Mouse (Mus musculus): ENCODE measurements around the gene Col28a1. TPM values are rescaled to one million over a fixed set of nuclear protein-coding genes. Genes with fewer than 3 reads are reported as not detected.
"Not testable (repeated sequence)": the region's sequence is repeated elsewhere in the genome, so short reads cannot be mapped to it uniquely, and the experiment has no call there.

Gene Col28a1
- polyA plus RNA-seq, 1 experiment from 2014 or later, result 0.05 TPM

DNA sequence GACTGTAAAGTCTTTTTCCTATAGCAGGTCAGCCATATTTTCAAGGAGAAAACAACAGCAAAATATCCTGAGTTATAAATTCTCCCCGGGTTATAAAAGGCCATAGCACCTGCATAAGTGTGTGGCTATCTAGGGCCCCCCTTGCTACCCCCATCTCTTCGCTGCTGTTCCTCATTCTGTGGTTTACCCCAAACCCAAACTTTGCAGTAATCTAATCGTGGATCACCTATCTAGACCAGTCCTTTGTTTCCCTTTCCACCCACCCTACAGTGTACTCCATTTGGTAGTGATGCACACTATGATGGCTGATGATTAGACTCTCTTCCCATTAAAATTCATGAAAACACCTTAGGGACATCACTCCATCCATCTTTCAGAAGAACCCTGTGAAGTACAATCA lies 125.3 kb downstream of the Col28a1 start:
- Histone ChIP-seq H3K4me1 (no peaks in the 10 kb centered on the region), H3K27me3 (replicated peaks) (no peaks in the 10 kb centered on the region), H3K9ac (no peak overlapping the region), H3K4me2 (no peak overlapping the region), H3K36me3 (no peaks in the 10 kb centered on the region), H3K9me3 (replicated peaks) (no peaks in the 10 kb centered on the region), H3K27ac (no peak overlapping the region), H3K4me3 (no peak overlapping the region)
- ATAC-seq, result no peak
- WGBS (ENCODE audit: insufficient replicate concordance), result 16% methylated on average over 3 of the region's 3 CpGs

GRCm38 (mm10) chr6:8066208-8066607 lies 126.2 kb downstream of the Col28a1 start:
- Histone ChIP-seq H3K4me2 (no peak overlapping the region), H3K27ac (no peak overlapping the region), H3K27me3 (replicated peaks) (no peaks in the 10 kb centered on the region), H3K36me3 (no peaks in the 10 kb centered on the region), H3K9ac (no peak overlapping the region), H3K9me3 (replicated peaks) (no peaks in the 10 kb centered on the region), H3K4me1 (no peaks in the 10 kb centered on the region), H3K4me3 (no peak overlapping the region)
- no peak for ATAC-seq
- WGBS (ENCODE audit: insufficient replicate concordance), result 41% methylated on average over 3 of the region's 3 CpGs

GRCm38 (mm10) chr6:8059199-8059598 lies 133.2 kb downstream of the Col28a1 start:
- Histone ChIP-seq H3K27ac (no peak overlapping the region), H3K4me2 (no peak overlapping the region), H3K4me3 (no peak overlapping the region), H3K4me1 (no peaks in the 10 kb centered on the region), H3K9ac (no peak overlapping the region), H3K9me3 (replicated peaks) (no peaks in the 10 kb centered on the region), H3K27me3 (replicated peaks) (no peaks in the 10 kb centered on the region), H3K36me3 (no peaks in the 10 kb centered on the region)
- ATAC-seq, result no peak
- WGBS (ENCODE audit: insufficient replicate concordance), result 62% methylated on average over 7 of the region's 7 CpGs

GRCm38 (mm10) chr6:8048216-8048615 lies 144.2 kb downstream of the Col28a1 start:
- Histone ChIP-seq H3K4me2 (no peak overlapping the region), H3K9me3 (replicated peaks) (no peaks in the 10 kb centered on the region), H3K27me3 (replicated peaks) (no peaks in the 10 kb centered on the region), H3K36me3 (no peaks in the 10 kb centered on the region), H3K4me1 (peaks cover 3% of the 10 kb centered on the region; the same call in 1 of the 2 replicates), H3K9ac (no peak overlapping the region), H3K27ac (no peak overlapping the region), H3K4me3 (no peak overlapping the region)
- no peak for ATAC-seq
- WGBS (ENCODE audit: insufficient replicate concordance), result 54% methylated on average over 2 of the region's 2 CpGs

DNA sequence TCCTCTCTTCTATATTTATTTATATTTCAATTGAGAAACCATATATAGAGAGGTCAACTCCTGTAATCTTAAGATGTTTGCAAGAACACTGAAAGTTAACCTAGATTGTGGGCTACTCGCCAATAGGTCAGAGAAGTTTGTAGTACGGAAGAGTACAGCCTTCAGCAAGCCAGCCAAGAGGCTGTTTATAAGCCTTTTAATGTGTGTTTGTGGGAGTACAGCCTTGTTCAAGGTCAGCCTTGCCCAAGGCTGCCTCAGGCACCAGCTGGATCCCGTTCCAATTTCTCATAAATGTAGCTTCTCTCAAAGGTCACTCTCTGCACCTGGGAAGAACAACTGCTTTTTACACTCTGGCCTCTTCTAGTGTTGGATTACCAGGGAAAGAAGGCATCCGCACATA lies 146.0 kb downstream of the Col28a1 start:
- H3K27ac ChIP-seq, result no peak overlapping the region
- no peaks in the 10 kb centered on the region for H3K9me3 ChIP-seq (replicated peaks)
- H3K4me2 ChIP-seq, result no peak overlapping the region
- no peak for ATAC-seq
- H3K27me3 ChIP-seq (replicated peaks), result no peaks in the 10 kb centered on the region
- no peak overlapping the region for H3K4me3 ChIP-seq
- H3K36me3 ChIP-seq, result no peaks in the 10 kb centered on the region
- 66% methylated on average over 4 of the region's 4 CpGs for WGBS (ENCODE audit: insufficient replicate concordance)
- H3K9ac ChIP-seq, result no peak overlapping the region
- H3K4me1 ChIP-seq, result peaks cover 3% of the 10 kb centered on the region; the same call in 1 of the 2 replicates

- Histone ChIP-seq H3K9me3 (replicated peaks) (no peaks in the 10 kb centered on the region), H3K4me3 (no peak overlapping the region), H3K4me2 (no peak overlapping the region), H3K9ac (no peak overlapping the region), H3K27ac (no peak overlapping the region), H3K27me3 (replicated peaks) (no peaks in the 10 kb centered on the region), H3K4me1 (peaks cover 3% of the 10 kb centered on the region; the same call in 1 of the 2 replicates), H3K36me3 (no peaks in the 10 kb centered on the region)
- ATAC-seq, result no peak
- WGBS (ENCODE audit: insufficient replicate concordance), result 85% methylated on average over 1 of the region's 1 CpGs
These were observed 146.6 kb downstream of the Col28a1 start for GRCm38 (mm10) chr6:8045825-8046224.

- H3K4me2 ChIP-seq, result no peak overlapping the region
- 63% methylated on average over 4 of the region's 4 CpGs for WGBS (ENCODE audit: insufficient replicate concordance)
These were observed 163.7 kb downstream of the Col28a1 start for GRCm38 (mm10) chr6:8028711-8029110.

DNA sequence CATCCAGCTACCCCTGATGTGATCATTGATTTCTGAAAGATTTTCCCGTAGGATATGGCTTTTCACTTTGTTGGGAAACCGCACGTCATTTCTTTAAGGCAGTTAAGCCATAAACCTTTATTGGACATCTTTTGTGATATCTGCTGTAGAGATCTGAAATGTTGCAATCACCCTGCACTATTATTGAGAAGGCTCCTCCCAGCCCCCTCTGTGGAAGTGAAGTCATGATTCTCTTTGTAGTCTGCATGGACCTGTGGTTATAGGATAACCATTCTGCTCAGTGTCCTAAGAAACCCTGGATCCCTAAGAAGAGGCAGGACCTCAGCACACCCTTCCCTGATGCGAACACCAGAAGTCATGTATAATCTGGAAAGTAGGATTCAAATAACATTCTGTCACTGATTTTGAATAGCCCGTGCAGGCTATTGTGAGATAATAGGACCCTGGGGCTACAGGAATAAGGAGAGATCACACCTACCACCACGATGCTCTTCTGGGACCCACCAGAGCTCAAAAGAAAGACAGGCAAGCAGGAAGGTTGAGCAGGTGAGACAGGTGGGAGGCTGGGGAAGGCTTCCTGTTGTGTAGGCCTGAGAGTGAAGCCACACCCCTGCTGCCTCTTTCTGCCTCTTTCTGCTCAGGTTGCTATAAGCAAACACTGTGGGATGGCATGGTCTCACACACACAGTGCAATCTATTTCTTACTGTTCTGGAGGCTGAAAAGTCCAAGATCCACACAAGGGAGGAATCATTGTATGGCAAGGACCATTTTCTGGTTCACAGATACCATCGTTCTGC lies 166.9 kb downstream of the Col28a1 start:
- H3K9ac ChIP-seq, result no peak overlapping the region
- WGBS (ENCODE audit: insufficient replicate concordance), result 68% methylated on average over 7 of the region's 7 CpGs
- no peak overlapping the region for H3K4me3 ChIP-seq
- H3K27ac ChIP-seq, result no peak overlapping the region
- H3K36me3 ChIP-seq, result no peaks in the 10 kb centered on the region
- H3K27me3 ChIP-seq (replicated peaks), result no peaks in the 10 kb centered on the region
- no peak overlapping the region for H3K4me2 ChIP-seq
- no peaks in the 10 kb centered on the region for H3K4me1 ChIP-seq
- no peak for ATAC-seq
- no peaks in the 10 kb centered on the region for H3K9me3 ChIP-seq (replicated peaks)

More at GRCm38 (mm10) chr6:8028711-8029110, 163.7 kb downstream of the Col28a1 start:
- H3K36me3 ChIP-seq, result no peaks in the 10 kb centered on the region
- ATAC-seq, result no peak
- H3K27ac ChIP-seq, result no peak overlapping the region
- no peaks in the 10 kb centered on the region for H3K9me3 ChIP-seq (replicated peaks)
- H3K27me3 ChIP-seq (replicated peaks), result no peaks in the 10 kb centered on the region
- H3K9ac ChIP-seq, result no peak overlapping the region
- no peaks in the 10 kb centered on the region for H3K4me1 ChIP-seq
- no peak overlapping the region for H3K4me3 ChIP-seq

GRCm38 (mm10) chr6:8023527-8023926 lies 168.9 kb downstream of the Col28a1 start:
- WGBS (ENCODE audit: insufficient replicate concordance), result 69% methylated on average over 3 of the region's 3 CpGs
- H3K4me2 ChIP-seq, result no peak overlapping the region
- H3K27ac ChIP-seq, result no peak overlapping the region
- ATAC-seq, result no peak
- H3K36me3 ChIP-seq, result no peaks in the 10 kb centered on the region
- no peaks in the 10 kb centered on the region for H3K4me1 ChIP-seq
- H3K27me3 ChIP-seq (replicated peaks), result no peaks in the 10 kb centered on the region
- H3K4me3 ChIP-seq, result no peak overlapping the region
- no peak overlapping the region for H3K9ac ChIP-seq
- no peaks in the 10 kb centered on the region for H3K9me3 ChIP-seq (replicated peaks)

DNA sequence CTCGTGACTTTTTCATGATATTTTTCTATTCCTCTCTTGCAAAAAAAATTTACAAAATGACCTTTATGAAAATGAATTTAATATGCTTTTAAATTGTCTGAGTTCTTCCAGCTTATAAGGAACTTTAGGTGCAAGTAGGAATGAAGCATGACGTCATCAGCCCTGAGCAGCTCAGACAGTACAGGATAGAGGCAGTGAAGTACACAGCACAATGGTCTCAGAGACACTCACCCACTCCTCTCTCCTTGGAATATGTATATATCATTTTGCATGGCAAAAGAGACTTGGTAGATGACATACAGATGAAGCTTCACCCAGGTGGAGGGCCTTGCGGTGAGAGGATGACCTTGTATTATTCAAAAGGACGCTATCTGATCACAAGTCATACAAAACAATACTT lies 197.7 kb downstream of the Col28a1 start:
- no peak for ATAC-seq
- WGBS (ENCODE audit: insufficient replicate concordance), result 66% methylated on average over 4 of the region's 4 CpGs
- Histone ChIP-seq H3K9ac (no peak overlapping the region), H3K27ac (no peak overlapping the region), H3K9me3 (replicated peaks) (no peaks in the 10 kb centered on the region), H3K27me3 (replicated peaks) (no peaks in the 10 kb centered on the region), H3K36me3 (no peaks in the 10 kb centered on the region), H3K4me1 (no peaks in the 10 kb centered on the region), H3K4me3 (no peak overlapping the region), H3K4me2 (no peak overlapping the region)

- H3K27me3 ChIP-seq (replicated peaks), result no peaks in the 10 kb centered on the region
- peak overlapping the region; percentile 40 for H3K4me3 ChIP-seq
- H3K4me2 ChIP-seq, result peak overlapping the region; percentile 62
- peak; percentile 42; the same call in 1 of the 2 replicates for ATAC-seq
- no peaks in the 10 kb centered on the region for H3K9me3 ChIP-seq (replicated peaks)
- no peaks in the 10 kb centered on the region for H3K4me1 ChIP-seq
- no peak overlapping the region for H3K9ac ChIP-seq
- no peaks in the 10 kb centered on the region for H3K36me3 ChIP-seq
- no peak overlapping the region for H3K27ac ChIP-seq
- WGBS (ENCODE audit: insufficient replicate concordance), result 19% methylated on average over 7 of the region's 7 CpGs
These were observed 208.8 kb downstream of the Col28a1 start for GRCm38 (mm10) chr6:7983646-7983979.

DNA sequence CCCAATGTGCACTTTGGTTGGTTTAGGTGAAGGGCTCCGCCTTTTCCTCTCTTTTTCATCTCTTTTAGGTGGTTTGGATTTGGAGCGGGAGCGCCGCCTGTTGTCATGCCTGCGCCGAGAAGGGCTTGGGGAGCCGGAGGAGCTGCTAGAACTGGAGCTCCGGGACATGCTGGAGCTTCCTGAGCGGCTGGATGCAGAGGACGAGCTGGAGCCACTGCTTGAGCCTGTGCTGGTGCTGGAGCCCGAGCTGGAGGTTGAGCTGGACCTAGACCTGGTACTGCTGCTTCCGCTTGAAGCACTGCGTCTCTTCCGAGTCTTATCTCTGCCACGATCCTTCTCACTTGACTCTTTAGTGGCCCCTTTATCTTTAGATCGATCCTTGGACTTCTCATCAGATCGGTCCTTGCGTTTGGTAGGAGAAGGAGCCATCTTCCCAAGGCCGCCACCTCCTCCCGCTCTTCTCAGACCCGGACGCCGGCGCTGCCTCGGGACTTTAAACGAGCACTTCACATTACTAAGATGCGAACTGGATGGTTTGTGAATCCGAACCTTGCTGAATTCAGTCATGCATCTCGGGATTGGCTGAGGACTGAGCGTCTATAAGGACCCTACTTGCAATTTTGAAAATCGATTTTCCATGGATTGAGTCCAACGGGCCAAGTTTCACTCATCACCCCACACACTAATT lies 209.3 kb downstream of the Col28a1 start:
- WGBS (ENCODE audit: insufficient replicate concordance), result 43% methylated on average over 32 of the region's 32 CpGs
- H3K4me2 ChIP-seq, result peak overlapping the region; percentile 62
- not testable (repeated sequence) for H3K36me3 ChIP-seq; H3K9me3 ChIP-seq (replicated peaks); H3K27ac ChIP-seq; H3K9ac ChIP-seq; H3K4me1 ChIP-seq; H3K27me3 ChIP-seq (replicated peaks)
- peak; percentile 32; the same call in 1 of the 2 replicates for ATAC-seq
- peak overlapping the region; percentile 40 for H3K4me3 ChIP-seq
